Mouse (Mus musculus) left cerebral cortex, adult 9 months (tissue): Measurements from ENCODE around the gene Ankrd2.

Experiments
- DNase-seq, 2 experiments: peaks; one replicate each; pipeline ENCODE4 v3.0.0; 2022; ENCODE audit warnings: low spot score in 2 of 2

Gene Ankrd2

GRCm38 (mm10) chr19:42035456-42036248, at the start of gene Ankrd2:
Gene Ankrd2 (plus strand): TSS chr19:42036000.
- peak; percentile 50 to 86 for DNase-seq

GRCm38 (mm10) chr19:41987206-41987605, 48.6 kb upstream of the Ankrd2 start:
- DNase-seq = no peak

DNA sequence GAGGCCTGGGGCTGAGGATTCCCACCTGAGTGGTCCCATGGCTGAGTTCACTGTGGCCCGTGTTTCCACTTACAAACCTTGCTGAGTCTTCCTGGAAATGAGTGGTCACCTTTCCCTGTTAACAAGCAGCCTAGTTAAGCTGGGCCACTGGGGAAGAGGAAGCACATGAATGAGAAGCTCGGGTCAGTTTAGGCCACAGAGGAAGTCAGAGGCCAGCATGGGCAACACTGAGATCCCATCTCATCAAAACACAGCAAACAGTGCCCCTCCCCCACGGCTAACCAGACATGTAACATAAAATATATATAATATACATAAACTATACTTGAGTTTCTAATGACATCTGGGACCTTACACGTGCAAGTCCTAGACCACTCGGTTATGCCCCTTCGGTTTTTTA, 46.0 kb upstream of the Ankrd2 start:
- DNase-seq = no peak

GRCm38 (mm10) chr19:41991926-41992477, 43.8 kb upstream of the Ankrd2 start:
- DNase-seq = no peak

- DNase-seq = no peak
These were observed 42.8 kb upstream of the Ankrd2 start for GRCm38 (mm10) chr19:41992971-41993370.

GRCm38 (mm10) chr19:41993484-41993883, 42.3 kb upstream of the Ankrd2 start:
- peak in 1 of 2 experiments; percentile 79 for DNase-seq

- DNase-seq = no peak
These were observed 41.8 kb upstream of the Ankrd2 start for GRCm38 (mm10) chr19:41994023-41994422.

GRCm38 (mm10) chr19:41995483-41995882, 40.3 kb upstream of the Ankrd2 start:
- no peak for DNase-seq

DNA sequence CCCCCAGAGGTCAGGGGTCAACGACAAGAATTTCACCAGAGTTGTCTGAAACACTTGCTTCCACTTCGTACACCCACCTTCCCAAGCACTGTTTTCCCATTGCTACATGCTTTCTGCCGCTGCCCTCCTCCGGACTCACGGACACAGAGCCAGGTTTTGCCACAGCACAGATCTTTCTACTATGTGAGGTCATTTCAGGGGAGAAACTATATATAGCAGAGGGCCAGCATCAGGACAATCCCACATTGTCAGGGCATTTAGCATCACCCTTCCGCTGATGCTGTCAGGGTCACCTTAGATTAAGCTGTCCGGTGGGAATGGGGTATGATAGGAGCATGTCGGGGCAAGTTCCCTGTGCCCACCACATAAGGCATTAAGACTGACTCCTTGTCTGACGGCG, 38.7 kb upstream of the Ankrd2 start:
- no peak for DNase-seq

GRCm38 (mm10) chr19:41998770-41999548, 36.8 kb upstream of the Ankrd2 start:
- DNase-seq = no peak

DNA sequence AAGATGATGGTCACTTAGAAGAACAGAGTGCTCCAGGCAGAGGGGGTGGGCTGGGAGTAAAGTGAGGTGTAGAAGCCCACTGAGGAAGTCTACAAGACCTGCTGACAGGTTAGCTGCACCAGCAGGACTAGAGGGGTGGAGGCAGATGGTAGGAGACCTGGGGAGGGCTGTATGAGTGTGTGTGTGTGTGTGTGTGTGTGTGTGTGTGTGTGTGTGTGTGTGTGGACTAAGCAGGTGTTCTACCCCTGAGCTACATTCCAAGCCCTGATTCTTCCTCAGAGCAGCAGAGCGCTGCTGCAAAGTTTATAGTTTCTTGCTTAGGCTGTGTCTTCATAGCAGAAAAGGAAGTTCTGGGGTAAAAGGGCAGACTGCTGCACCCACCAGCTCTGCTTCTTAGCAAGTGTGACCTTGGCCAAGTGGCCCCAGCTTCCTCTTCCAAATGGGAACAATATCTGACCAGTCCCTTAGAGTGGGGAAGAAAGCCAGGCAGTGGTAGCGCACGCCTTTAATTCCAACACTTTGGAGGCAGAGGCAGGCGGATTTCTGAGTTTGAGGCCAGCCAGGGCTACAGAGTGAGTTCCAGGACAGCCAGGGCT, 36.0 kb upstream of the Ankrd2 start:
- DNase-seq = no peak

DNA sequence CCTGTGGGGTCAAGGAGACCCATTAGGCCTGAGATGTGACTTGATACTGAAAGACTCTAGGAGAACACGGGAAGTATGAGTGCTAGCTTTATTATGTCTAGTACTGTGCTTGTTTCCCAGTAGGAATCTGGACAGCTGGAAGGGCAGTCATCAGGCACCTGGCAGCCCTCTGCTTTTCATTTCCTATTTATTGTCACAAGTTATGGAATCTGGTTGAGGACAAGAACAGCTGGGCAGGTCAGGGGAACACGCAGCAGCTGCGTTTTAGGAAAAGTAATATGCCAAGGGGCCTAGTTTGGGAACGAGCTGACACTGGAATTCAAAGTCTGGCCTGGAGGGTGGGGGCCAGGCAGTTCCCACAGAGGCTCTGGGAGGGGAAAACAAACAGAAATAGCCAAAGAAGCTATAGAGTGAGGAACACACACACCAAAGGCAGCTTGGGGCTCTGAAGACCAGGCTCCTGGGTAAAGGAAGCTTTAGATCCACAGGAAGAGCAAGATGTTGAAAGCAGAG, 35.3 kb upstream of the Ankrd2 start:
- no peak for DNase-seq

DNA sequence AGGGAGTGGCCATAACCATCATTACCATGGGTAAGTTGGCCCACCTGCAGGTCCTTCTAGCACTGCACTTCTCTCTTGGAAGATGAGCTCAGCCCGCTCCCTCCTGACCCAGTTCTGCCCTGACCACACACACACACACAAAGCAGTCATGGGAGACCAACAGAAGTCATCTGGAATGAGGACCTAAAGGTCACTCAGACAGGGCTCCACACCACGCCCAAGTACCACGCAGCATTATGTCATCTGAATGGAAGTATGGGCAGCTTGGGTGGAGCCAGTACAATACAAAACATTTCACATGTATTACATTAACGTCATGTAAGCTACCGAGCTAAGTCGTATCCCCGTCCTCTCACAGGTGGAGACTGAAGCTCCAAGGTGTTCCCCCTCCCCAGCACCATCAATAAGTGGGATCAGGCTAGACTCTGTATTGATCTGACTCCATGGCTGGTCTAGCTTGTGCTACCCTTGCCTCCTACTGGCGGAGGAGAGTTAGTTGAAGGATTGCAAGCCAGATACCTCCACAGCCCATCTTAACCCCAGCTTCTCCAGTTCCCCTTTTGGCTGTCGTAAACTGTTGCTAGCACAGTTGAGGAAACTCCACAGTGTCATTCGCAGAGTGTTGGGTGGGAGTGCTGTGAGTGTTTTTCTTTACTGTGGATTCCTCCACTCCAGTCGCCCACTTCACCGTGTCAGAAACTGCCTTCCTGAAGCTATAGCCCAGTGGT, 34.4 kb upstream of the Ankrd2 start:
- DNase-seq = no peak

- DNase-seq = no peak
These were observed 31.5 kb upstream of the Ankrd2 start for GRCm38 (mm10) chr19:42004258-42004657.

GRCm38 (mm10) chr19:42005616-42006015, 30.2 kb upstream of the Ankrd2 start:
- DNase-seq = no peak

GRCm38 (mm10) chr19:42006568-42006967, 29.2 kb upstream of the Ankrd2 start:
- no peak for DNase-seq

- DNase-seq = no peak
These were observed 27.2 kb upstream of the Ankrd2 start for GRCm38 (mm10) chr19:42008586-42008985.

- no peak for DNase-seq
These were observed 26.7 kb upstream of the Ankrd2 start for GRCm38 (mm10) chr19:42009067-42009466.

DNA sequence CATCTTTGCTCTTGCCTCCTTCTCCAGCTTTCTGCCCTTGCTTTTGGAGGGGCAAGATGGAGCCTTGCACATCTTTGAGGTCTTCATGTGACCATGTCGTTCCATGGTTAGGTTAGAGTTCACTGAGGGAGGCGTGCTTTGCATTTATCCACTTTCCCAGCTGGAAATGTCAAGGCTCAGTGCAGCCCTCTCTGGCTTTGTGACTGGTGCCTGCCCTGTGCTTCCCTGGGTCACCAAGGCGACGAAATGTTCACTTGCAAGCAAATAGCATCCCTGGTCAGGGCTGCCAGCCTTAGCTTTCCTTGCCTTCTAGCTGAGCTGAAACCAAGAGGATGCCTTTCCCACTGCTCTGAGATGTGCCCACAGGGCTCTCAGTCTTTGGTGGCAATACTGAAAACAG, 25.4 kb upstream of the Ankrd2 start:
- no peak for DNase-seq

DNA sequence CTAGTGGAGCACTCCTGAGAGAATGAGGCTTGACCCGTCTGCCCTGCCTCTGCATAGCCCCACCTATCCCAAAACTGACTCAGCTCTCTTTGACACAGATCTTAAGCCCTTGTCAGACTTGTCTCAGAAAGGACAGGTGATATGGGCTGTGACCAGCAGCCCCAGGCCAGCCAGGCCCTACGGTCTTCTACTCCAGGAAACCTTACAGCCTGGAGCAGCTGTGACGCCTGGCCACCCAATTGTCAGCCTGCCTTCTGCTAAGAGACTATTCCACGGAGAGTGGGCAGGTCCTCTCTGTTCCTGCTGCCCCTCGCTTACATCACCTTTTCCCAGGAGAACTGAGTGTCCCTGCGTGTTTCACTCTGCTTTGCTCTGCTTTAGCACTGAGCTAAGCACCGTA, 24.7 kb upstream of the Ankrd2 start:
- no peak for DNase-seq

- DNase-seq = no peak
These were observed 21.5 kb upstream of the Ankrd2 start for GRCm38 (mm10) chr19:42014231-42014825.
